Mouse (Mus musculus): Measurements from ENCODE around the gene Klf9. TPM values are rescaled to one million over a fixed set of nuclear protein-coding genes. Genes with fewer than 3 reads are reported as not detected.
"Not testable (repeated sequence)": the region's sequence is repeated elsewhere in the genome, so short reads cannot be mapped to it uniquely, and the experiment has no call there.

Klf9 gene
- polyA plus RNA-seq, 1 experiment from 2014 or later, result 3.2 TPM

DNA sequence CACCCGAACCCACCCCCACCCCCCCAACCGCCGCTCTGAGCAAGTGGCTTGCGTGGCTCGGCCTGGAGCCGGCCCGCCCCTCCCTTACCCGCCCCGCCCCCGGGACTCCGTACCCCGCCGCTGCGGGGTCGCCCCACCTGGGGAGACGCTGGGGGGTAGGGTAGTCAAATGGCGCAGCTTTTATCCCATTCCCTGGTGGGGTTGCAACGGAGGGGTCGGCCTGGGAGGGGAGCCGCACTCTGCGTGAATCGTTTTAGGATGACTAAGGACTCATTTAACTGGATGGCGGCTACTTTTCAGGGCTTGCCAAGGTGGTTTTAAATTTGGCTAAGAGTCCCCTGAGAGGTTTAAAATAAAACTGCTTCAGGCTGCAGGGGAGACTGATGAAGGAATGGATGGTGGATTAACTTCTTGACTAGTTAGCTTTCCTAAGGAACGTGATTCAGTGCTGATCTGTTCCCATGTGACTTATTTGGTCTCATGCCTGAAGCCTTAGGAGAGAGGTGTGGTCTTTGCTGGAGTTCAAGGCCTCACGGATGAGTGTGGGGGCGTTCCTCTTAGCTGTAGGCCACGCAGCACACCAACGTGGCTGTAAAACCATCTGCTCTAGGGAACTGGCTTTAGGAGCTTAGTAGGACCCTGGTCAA, 1.5 kb downstream of the Klf9 start:
- peak overlapping the region; percentile 74 for H3K9ac ChIP-seq
- no peak for ATAC-seq (ENCODE audit: insufficient number of reproducible peaks, insufficient read depth, low FRiP score, low TSS enrichment, low read depth)
- no peak overlapping the region for H3K27ac ChIP-seq
- H3K36me3 ChIP-seq, result no peaks in the 10 kb centered on the region
- peak overlapping the region; percentile 62 for H3K4me3 ChIP-seq
- peak overlapping the region; percentile 96 for H3K4me2 ChIP-seq
- no peaks in the 10 kb centered on the region for H3K9me3 ChIP-seq
- H3K4me1 ChIP-seq, result peaks cover 26% of the 10 kb centered on the region
- peaks cover 39% of the 10 kb centered on the region for H3K27me3 ChIP-seq
- WGBS, result 2% methylated on average over 28 of the region's 28 CpGs

DNA sequence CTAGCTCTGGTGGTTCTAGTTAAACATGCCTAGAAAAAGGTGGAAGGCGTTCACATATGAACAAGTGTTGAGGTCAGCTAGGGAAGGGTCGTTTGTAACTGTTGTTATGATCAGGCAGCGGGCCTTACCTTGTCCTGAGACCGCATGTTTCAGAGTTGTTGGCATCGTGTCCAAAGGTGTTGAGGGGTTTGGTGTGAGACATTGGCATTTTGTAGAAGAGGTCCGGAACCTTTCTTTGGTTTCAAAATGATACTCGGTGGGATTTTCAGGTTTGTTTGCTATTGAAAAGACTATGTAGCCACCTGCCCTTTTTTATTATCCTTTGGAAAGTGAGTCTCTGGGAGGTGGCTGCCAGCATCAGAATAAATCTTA, 2.0 kb downstream of the Klf9 start:
- Histone ChIP-seq H3K9me3 (no peaks in the 10 kb centered on the region), H3K36me3 (no peaks in the 10 kb centered on the region), H3K9ac (peak overlapping the region; percentile 74; the same call in 1 of the 2 replicates), H3K4me1 (peaks cover 26% of the 10 kb centered on the region), H3K4me2 (peak overlapping the region; percentile 96), H3K4me3 (peak overlapping the region; percentile 62), H3K27ac (no peak overlapping the region), H3K27me3 (peaks cover 36% of the 10 kb centered on the region)
- whole genome bisulfite sequencing, result 62% methylated on average over 7 of the region's 7 CpGs
- no peak for ATAC-seq (ENCODE audit: insufficient number of reproducible peaks, insufficient read depth, low FRiP score, low TSS enrichment, low read depth)

DNA sequence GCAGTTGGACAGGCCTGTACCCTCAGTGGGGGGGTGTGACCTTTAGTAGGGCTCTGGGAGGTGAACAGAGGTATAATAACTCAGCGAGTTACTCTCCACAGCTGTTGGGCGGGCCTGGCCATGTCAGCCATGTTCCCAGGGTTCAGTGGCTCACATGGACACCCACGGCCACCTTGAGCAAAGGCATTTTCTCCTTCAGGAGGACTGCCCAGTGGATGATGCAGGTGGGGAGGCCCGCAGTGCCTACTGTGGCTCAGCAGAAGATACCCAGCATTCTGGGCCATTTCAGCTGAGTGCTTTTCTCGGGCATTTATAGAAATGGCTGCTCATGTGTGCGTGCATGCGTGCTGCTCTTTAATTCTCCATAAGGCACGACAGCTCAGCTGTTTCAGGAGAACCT, 2.5 kb downstream of the Klf9 start:
- Histone ChIP-seq H3K27me3 (peaks cover 33% of the 10 kb centered on the region), H3K4me1 (peaks cover 26% of the 10 kb centered on the region), H3K9ac (no peak overlapping the region), H3K4me2 (peak overlapping the region; percentile 96), H3K27ac (no peak overlapping the region), H3K4me3 (no peak overlapping the region), H3K36me3 (no peaks in the 10 kb centered on the region), H3K9me3 (no peaks in the 10 kb centered on the region)
- 75% methylated on average over 8 of the region's 8 CpGs for WGBS
- no peak for ATAC-seq (ENCODE audit: insufficient number of reproducible peaks, insufficient read depth, low FRiP score, low TSS enrichment, low read depth)

DNA sequence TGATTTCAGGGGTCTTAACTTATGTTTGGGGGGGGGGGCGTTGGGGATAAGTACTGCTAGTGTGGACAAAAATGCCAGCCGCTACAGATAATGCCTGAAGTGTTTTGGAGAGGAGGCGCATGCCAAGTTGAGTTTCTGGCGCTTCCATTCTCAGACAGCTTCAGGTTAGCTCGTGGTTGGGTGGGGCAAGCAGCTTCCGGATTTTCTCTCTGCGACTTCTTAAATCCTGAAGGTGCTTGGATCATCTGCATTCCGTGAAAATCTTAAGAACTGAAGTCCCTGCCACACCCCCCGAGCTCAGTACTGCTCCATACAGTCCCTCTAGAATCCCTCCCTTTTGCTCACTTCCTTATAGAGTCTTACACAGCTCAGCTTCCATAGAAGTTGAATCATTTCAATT, 3.0 kb downstream of the Klf9 start:
- no peak overlapping the region for H3K4me3 ChIP-seq
- WGBS, result 52% methylated on average over 9 of the region's 9 CpGs

DNA sequence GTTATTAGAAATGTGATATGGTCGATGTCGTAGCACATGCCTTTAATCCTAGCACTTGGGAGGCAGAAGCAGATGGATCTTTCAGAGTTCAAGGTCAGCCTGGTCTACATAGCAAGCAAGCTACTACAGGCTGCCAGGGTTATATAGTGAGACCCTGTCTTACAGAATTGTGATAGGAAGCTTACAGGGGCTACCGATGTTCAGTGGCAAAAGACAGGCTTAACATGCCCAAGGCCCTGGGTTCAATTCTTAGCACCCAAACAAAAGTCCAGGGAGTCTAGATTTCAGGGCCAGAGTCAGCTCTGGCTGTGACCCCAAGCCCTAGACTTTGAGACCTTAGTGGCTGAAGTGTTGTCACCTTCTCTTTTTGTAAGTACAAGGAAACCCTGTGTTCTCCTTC, 4.1 kb downstream of the Klf9 start:
- Histone ChIP-seq H3K36me3 (no peaks in the 10 kb centered on the region), H3K9ac (no peak overlapping the region), H3K4me2 (no peak overlapping the region)

More for the DNA sequence above, 3.0 kb downstream of the Klf9 start:
- no peaks in the 10 kb centered on the region for H3K36me3 ChIP-seq
- peaks cover 26% of the 10 kb centered on the region for H3K4me1 ChIP-seq
- peaks cover 33% of the 10 kb centered on the region for H3K27me3 ChIP-seq
- no peak overlapping the region for H3K27ac ChIP-seq
- ATAC-seq (ENCODE audit: insufficient number of reproducible peaks, insufficient read depth, low FRiP score, low TSS enrichment, low read depth), result no peak
- H3K9ac ChIP-seq, result no peak overlapping the region
- peak overlapping the region; percentile 96; the same call in 1 of the 2 replicates for H3K4me2 ChIP-seq
- no peaks in the 10 kb centered on the region for H3K9me3 ChIP-seq

DNA sequence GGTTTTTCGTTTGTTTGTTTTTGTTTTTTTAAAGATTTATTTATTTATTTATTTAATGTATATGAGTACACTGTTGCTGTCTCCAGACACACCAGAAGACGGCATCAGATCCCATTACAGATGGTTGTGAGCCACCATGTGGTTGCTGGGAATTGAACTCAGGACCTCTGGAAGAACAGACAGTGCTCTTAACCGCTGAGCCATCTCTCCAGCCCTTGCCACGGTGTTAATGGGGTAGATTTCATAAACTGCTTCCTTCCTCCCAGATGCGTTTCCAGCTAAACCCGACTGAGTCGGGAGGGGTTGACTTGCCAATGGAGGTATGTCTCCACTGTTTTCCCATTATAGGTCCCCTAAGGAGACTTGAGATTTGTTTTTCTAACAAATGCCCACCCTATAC, 4.5 kb downstream of the Klf9 start:
- H3K4me3 ChIP-seq; H3K9me3 ChIP-seq; H3K9ac ChIP-seq; H3K27ac ChIP-seq; H3K36me3 ChIP-seq; H3K4me2 ChIP-seq; ATAC-seq (ENCODE audit: insufficient number of reproducible peaks, insufficient read depth, low FRiP score, low TSS enrichment, low read depth): not testable (repeated sequence)
- WGBS, result 85% methylated on average over 7 of the region's 7 CpGs
- Histone ChIP-seq H3K4me1 (peaks cover 21% of the 10 kb centered on the region), H3K27me3 (peaks cover 29% of the 10 kb centered on the region)

More for the DNA sequence above, 4.1 kb downstream of the Klf9 start:
- peaks cover 22% of the 10 kb centered on the region for H3K4me1 ChIP-seq
- no peak for ATAC-seq (ENCODE audit: insufficient number of reproducible peaks, insufficient read depth, low FRiP score, low TSS enrichment, low read depth)
- no peak overlapping the region for H3K4me3 ChIP-seq
- H3K27ac ChIP-seq, result no peak overlapping the region
- 81% methylated on average over 3 of the region's 3 CpGs for WGBS
- H3K27me3 ChIP-seq, result peaks cover 29% of the 10 kb centered on the region
- H3K9me3 ChIP-seq, result no peaks in the 10 kb centered on the region

DNA sequence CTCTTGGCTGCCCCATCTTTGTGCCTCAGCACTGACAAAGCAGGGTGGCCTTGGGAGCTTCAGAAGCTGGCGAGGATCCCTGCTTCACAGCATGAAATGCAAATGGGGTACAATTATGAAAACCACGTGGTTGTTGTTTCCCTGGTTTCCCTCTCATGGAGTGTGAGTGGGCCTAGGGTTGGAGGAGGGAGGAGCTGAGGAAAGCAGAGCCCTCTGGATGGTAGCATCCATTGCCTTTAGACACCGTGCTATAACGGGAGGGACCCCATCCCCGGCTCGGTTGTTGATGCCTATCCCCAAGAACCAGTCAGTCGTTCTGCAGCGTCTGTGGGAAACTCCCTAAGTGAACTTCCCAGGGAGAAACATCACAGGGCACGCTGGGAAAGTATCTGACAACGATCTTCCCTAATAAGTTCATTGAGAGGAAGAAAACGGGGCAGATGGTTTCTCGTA, 5.4 kb downstream of the Klf9 start:
- H3K9ac ChIP-seq, result no peak overlapping the region
- 55% methylated on average over 12 of the region's 12 CpGs for WGBS
- H3K9me3 ChIP-seq, result no peaks in the 10 kb centered on the region
- H3K4me3 ChIP-seq, result no peak overlapping the region
- peaks cover 23% of the 10 kb centered on the region for H3K4me1 ChIP-seq
- peaks cover 29% of the 10 kb centered on the region for H3K27me3 ChIP-seq
- no peak for ATAC-seq (ENCODE audit: insufficient number of reproducible peaks, insufficient read depth, low FRiP score, low TSS enrichment, low read depth)
- no peak overlapping the region for H3K4me2 ChIP-seq
- H3K36me3 ChIP-seq, result no peaks in the 10 kb centered on the region
- H3K27ac ChIP-seq, result no peak overlapping the region

DNA sequence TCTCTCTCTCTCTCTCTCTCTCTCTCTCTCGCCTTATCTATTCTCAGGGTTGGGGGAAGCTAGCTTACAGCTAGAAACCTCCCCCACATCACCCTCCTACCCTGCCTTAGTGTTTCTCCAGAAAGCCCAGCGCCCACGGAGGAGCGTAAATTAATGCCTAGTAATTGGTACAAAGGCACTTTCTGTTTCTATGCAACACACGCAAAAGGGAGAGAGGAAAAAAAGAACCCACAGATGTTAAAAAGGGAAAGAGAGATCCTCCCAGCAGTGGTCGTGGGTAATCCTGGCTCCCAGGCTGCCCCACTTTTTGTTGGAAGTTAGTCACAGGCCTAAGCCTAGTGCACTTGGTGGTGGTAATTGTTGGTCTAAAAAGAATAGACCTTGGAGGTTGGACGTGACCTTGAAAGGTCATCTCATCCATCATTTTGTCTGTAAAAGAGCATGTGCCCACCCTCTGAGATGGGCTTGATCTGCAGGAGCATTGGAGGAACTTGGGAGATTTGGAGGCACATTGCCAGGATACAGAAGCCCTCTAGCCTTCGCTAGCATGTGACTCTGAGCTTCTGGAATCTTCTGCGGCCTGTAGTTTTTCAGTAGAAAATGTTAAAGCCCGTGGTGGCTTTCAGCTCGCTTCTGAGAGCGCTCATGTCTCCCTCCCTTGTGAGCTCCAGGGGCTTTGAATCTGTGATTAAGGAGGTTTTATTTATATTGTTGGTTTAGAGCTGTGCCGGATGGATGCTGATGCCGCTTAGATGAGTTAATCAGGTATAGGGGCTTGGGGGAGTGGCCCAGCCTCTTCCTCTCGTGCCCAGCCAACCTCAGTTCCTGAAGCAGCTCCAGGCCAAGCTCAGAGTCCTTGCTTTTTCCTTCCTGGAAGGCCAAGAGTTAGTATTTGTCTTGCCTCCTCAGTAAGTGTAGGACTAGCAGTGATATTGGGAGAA, 6.3 kb downstream of the Klf9 start:
- ATAC-seq (ENCODE audit: insufficient number of reproducible peaks, insufficient read depth, low FRiP score, low TSS enrichment, low read depth), result no peak
- no peak overlapping the region for H3K27ac ChIP-seq
- 74% methylated on average over 15 of the region's 15 CpGs for WGBS
- no peak overlapping the region for H3K4me3 ChIP-seq
- H3K4me1 ChIP-seq, result peaks cover 24% of the 10 kb centered on the region
- no peak overlapping the region for H3K4me2 ChIP-seq
- H3K9ac ChIP-seq, result no peak overlapping the region
- peaks cover 23% of the 10 kb centered on the region for H3K27me3 ChIP-seq
- H3K36me3 ChIP-seq, result no peaks in the 10 kb centered on the region
- no peaks in the 10 kb centered on the region for H3K9me3 ChIP-seq

DNA sequence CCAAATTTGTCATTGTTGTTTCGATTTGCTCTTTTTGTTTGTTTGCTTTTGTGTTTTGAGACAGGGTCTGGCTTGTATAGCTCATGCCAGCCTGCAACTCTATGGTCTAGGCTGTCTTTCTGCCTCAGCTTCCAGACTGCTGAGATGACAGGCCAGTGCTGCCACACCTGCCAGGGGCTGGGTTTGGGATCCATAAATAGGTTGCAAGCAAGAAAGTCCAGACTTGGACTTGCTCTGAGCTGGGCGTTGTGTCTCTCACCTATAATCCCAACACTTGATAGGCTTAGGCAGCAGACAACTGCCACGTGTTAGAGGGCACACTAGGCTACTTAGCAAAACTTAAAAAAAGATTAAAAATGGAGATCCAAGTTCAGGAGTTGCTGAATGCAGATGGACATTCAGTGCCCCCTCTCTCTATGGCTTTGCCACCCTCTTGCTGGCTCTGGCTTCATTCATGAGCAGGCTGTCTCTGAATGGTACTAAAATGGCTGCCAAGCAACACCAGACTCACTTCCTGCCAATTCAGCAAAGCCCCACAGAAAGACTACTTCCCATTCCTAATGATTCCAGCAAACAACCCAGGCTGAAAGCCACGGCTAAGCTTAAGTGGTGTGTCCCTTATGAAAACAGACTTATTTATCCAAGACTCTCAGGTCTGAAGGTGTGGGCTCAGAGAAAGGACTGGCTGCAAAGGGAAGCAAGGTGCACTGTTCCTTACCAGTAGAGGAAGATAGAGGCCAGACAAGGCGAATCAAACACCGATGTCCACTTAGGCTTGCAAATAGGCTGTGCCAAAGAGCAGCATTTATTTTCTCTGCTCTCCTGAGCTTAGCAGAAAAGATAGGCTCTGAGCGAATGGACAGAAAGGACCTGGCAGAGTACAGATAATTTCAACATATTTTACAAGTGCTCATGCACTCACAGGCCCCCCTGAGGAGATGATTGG, 8.7 kb downstream of the Klf9 start:
- Histone ChIP-seq H3K9ac (no peak overlapping the region), H3K4me3 (no peak overlapping the region), H3K27me3 (peaks cover under 1% of the 10 kb centered on the region; the same call in 1 of the 2 replicates), H3K4me1 (peaks cover 12% of the 10 kb centered on the region; the same call in 1 of the 2 replicates), H3K27ac (no peak overlapping the region), H3K4me2 (no peak overlapping the region), H3K9me3 (no peaks in the 10 kb centered on the region), H3K36me3 (no peaks in the 10 kb centered on the region)
- no peak for ATAC-seq (ENCODE audit: insufficient number of reproducible peaks, insufficient read depth, low FRiP score, low TSS enrichment, low read depth)
- WGBS, result 81% methylated on average over 7 of the region's 7 CpGs

DNA sequence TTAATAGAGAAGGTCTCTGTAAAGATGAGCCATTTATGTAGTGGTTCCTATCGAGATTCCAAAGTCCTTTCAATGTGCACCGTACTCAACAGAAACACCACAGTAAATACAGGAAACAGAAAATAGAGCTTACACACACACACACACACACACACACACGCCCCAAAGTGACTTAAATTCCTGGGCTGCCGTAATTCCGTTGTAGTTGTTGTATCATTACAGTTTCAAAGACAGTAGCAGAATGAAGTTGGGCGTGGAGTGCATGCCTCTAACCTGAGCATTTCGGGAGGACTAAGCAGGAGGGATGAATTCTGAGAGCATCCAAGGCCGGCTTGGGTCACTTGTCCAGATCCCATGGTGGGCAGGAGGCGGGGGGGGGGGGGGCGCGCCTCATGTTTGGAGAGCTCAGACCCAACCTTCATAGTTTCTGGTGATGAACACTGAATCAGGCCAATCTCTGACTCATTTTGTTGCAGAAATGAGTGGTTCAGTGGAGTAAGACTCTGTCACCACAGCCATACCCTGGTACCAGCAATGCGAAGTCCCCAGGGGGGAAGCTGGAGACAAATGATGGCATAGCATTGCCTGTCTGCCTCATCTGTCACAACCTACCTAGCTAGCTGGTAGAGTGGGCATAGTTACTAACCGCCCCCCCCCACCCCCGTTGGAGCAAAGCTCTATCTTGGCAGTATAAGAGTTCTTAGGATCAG, 9.7 kb downstream of the Klf9 start:
- Histone ChIP-seq H3K9me3 (no peaks in the 10 kb centered on the region), H3K4me1 (peaks cover 12% of the 10 kb centered on the region; the same call in 1 of the 2 replicates), H3K27ac (no peak overlapping the region), H3K4me3 (no peak overlapping the region), H3K4me2 (no peak overlapping the region), H3K36me3 (no peaks in the 10 kb centered on the region), H3K27me3 (no peaks in the 10 kb centered on the region), H3K9ac (no peak overlapping the region)
- WGBS, result 82% methylated on average over 14 of the region's 14 CpGs
- no peak for ATAC-seq (ENCODE audit: insufficient number of reproducible peaks, insufficient read depth, low FRiP score, low TSS enrichment, low read depth)
